Mouse (Mus musculus): Measurements from ENCODE around the gene Pcnx2.

Pcnx2 gene

GRCm38 (mm10) chr8:125910365-125911228 is 12.5 kb upstream of the Pcnx2 start, which contains the start of gene Map3k21:
Map3k21 (plus strand) TSS chr8:125910450.
- TF ChIP-seq GATA4 (IDR thresholded peaks at IDR 0.05; ENCODE audit: insufficient replicate concordance, low read length) = no peak

- TF ChIP-seq GATA4 (IDR thresholded peaks at IDR 0.05; ENCODE audit: insufficient replicate concordance, low read length) = no peak
Measured at GRCm38 (mm10) chr8:125909661-125910364, 11.7 kb upstream of the Pcnx2 start.

GRCm38 (mm10) chr8:125907311-125907710 is 9.2 kb upstream of the Pcnx2 start:
- TF ChIP-seq GATA4 (IDR thresholded peaks at IDR 0.05; ENCODE audit: insufficient replicate concordance, low read length) = no peak

- TF ChIP-seq GATA4 (IDR thresholded peaks at IDR 0.05; ENCODE audit: insufficient replicate concordance, low read length) = no peak
Measured at GRCm38 (mm10) chr8:125905341-125905740, 7.2 kb upstream of the Pcnx2 start.

GRCm38 (mm10) chr8:125902521-125902920 is 4.4 kb upstream of the Pcnx2 start:
- TF ChIP-seq GATA4 (IDR thresholded peaks at IDR 0.05; ENCODE audit: insufficient replicate concordance, low read length) = no peak

- no peak for TF ChIP-seq GATA4 (IDR thresholded peaks at IDR 0.05; ENCODE audit: insufficient replicate concordance, low read length)
Measured at GRCm38 (mm10) chr8:125901167-125901566, 3.0 kb upstream of the Pcnx2 start.

DNA sequence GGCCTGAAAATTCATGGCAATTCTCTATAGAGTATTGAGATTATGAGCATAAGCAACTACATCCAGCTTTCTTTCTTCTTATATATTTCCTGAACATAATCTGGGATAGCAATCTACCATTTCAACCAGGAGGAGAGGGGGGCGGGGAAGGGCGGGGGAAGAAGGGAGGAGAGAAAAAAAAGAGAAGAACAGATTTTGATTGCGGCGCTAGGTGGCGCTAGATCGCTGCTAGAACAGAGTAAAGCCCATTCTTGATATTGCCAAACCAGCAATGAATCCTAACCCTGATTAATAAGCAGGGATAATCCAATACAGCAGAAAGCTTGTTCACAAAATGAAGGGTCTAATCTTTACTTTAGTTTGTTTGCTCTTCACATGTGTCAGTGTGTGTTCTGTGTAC is 782 bp upstream of the Pcnx2 start:
- TF ChIP-seq GATA4 (IDR thresholded peaks at IDR 0.05; ENCODE audit: insufficient replicate concordance, low read length) = no peak

- no peak for TF ChIP-seq GATA4 (IDR thresholded peaks at IDR 0.05; ENCODE audit: insufficient replicate concordance, low read length)
Measured at GRCm38 (mm10) chr8:125897388-125897787, 729 bp downstream of the Pcnx2 start.

DNA sequence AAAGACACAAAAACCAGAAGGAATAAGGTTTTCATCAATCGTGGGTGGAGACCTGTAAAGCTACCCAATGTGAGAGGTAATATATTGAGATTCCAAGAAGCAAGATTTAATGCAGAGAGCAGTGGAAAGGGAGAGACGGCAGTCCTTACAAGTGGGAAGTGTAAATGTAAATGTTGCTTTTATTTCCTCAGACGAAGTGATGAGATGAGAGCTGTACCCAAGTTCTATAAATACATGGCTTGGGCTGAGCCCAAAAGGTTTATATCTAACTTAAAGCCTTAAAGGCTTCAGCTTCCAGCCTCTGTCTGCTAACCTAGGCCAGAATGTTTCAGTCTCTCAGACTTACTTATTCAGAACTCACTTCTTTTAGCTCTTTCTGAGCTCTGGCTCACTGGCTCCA is 8.2 kb downstream of the Pcnx2 start:
- no peak for TF ChIP-seq GATA4 (IDR thresholded peaks at IDR 0.05; ENCODE audit: insufficient replicate concordance, low read length)

GRCm38 (mm10) chr8:125887549-125887948 is 10.6 kb downstream of the Pcnx2 start:
- no peak for TF ChIP-seq GATA4 (IDR thresholded peaks at IDR 0.05; ENCODE audit: insufficient replicate concordance, low read length)

- TF ChIP-seq GATA4 (IDR thresholded peaks at IDR 0.05; ENCODE audit: insufficient replicate concordance, low read length) = no peak
Measured at GRCm38 (mm10) chr8:125880447-125880846, 17.7 kb downstream of the Pcnx2 start.

GRCm38 (mm10) chr8:125873250-125873534 is 24.9 kb downstream of the Pcnx2 start:
- TF ChIP-seq GATA4 (IDR thresholded peaks at IDR 0.05; ENCODE audit: insufficient replicate concordance, low read length) = no peak

GRCm38 (mm10) chr8:125872501-125873249 is 25.4 kb downstream of the Pcnx2 start:
- TF ChIP-seq GATA4 (IDR thresholded peaks at IDR 0.05; ENCODE audit: insufficient replicate concordance, low read length) = no peak

GRCm38 (mm10) chr8:125870821-125871321 is 27.2 kb downstream of the Pcnx2 start:
- TF ChIP-seq GATA4 (IDR thresholded peaks at IDR 0.05; ENCODE audit: insufficient replicate concordance, low read length) = no peak

- TF ChIP-seq GATA4 (IDR thresholded peaks at IDR 0.05; ENCODE audit: insufficient replicate concordance, low read length) = 0 out of 2 replicates have a peak, but pooled peaks have one; percentile 33
Measured at GRCm38 (mm10) chr8:125870179-125870702, 27.9 kb downstream of the Pcnx2 start.

Measured in liver, adult (tissue).